Mouse (Mus musculus): ENCODE data around the gene Caln1. TPM values are rescaled to one million over a fixed set of nuclear protein-coding genes. Genes with fewer than 3 reads are reported as not detected.

Caln1 gene
- total and polyA plus RNA-seq, 3 experiments = not detected

- Histone ChIP-seq H3K79me2 (ENCODE audit: control insufficient read depth, insufficient read depth, low read length, poor library complexity) (no peaks in the 10 kb centered on the region), H3K4me3 (ENCODE audit: control insufficient read depth in 1 of 2, insufficient read depth in 1 of 2, low read depth in 2 of 2, low read length in 2 of 2) (no peak overlapping the region), H3K27ac (ENCODE audit: control insufficient read depth, low read depth, low read length) (no peak overlapping the region), H3K9ac (ENCODE audit: control insufficient read depth, low read depth, low read length, poor library complexity, severe bottlenecking) (no peak overlapping the region), H3K9me3 (replicated peaks; ENCODE audit: insufficient read depth, low read length) (no peaks in the 10 kb centered on the region), H3K4me1 (ENCODE audit: control insufficient read depth in 1 of 2, insufficient read depth in 2 of 2, low read length in 2 of 2) (no peaks in the 10 kb centered on the region), H3K36me3 (ENCODE audit: control insufficient read depth in 1 of 2, insufficient read depth in 2 of 2, low read length in 2 of 2) (no peaks in the 10 kb centered on the region), H3K27me3 (ENCODE audit: control insufficient read depth in 1 of 2, insufficient read depth in 2 of 2, low read length in 2 of 2) (no peaks in the 10 kb centered on the region)
- TF ChIP-seq RAD21 (IDR thresholded peaks at IDR 0.05; ENCODE audit: low read depth, low read length) (no peak), UBTF (IDR thresholded peaks at IDR 0.05; ENCODE audit: borderline replicate concordance, insufficient read depth, low read depth, low read length) (no peak), CTCF (IDR thresholded peaks at IDR 0.05 in 2 of 3, conservative IDR thresholded peaks at IDR 0.05 in 1 of 3; ENCODE audit: control insufficient read depth in 1 of 3, insufficient read depth in 1 of 3, low read depth in 2 of 3, low read length in 3 of 3, poor library complexity in 1 of 3, severe bottlenecking in 1 of 3) (peak in 1 of 3 experiments; percentile 22; a peak in 2 of 6 replicates), SMC3 (IDR thresholded peaks at IDR 0.05; ENCODE audit: low read depth, low read length) (no peak)
- DNase-seq (ENCODE audit: low read depth, low spot score) = no peak
Measured at GRCm38 (mm10) chr5:130811966-130812365, 442.7 kb downstream of the Caln1 start.

- H3K27me3 ChIP-seq (ENCODE audit: control insufficient read depth in 1 of 2, insufficient read depth in 2 of 2, low read length in 2 of 2) = no peaks in the 10 kb centered on the region
- no peaks in the 10 kb centered on the region for H3K36me3 ChIP-seq (ENCODE audit: control insufficient read depth in 1 of 2, insufficient read depth in 2 of 2, low read length in 2 of 2)
- H3K4me3 ChIP-seq (ENCODE audit: control insufficient read depth in 1 of 2, insufficient read depth in 1 of 2, low read depth in 2 of 2, low read length in 2 of 2) = no peak overlapping the region
- no peak for TF ChIP-seq RAD21 (IDR thresholded peaks at IDR 0.05; ENCODE audit: low read depth, low read length)
- TF ChIP-seq MAX (IDR thresholded peaks at IDR 0.05; ENCODE audit: low read length) = no peak
- TF ChIP-seq E2F4 (IDR thresholded peaks at IDR 0.05; ENCODE audit: borderline replicate concordance, low read depth, low read length) = no peak
- TF ChIP-seq POLR2A (IDR thresholded peaks at IDR 0.05; ENCODE audit: control insufficient read depth in 1 of 2, insufficient read depth in 1 of 2, low read depth in 1 of 2, low read length in 2 of 2, poor library complexity in 1 of 2) = no peak
- no peak for TF ChIP-seq ELF1 (IDR thresholded peaks at IDR 0.05; ENCODE audit: low read depth, low read length)
- TF ChIP-seq MAFK (IDR thresholded peaks at IDR 0.05; ENCODE audit: borderline replicate concordance, low read depth, low read length) = no peak
- TF ChIP-seq POLR2AphosphoS5 (IDR thresholded peaks at IDR 0.05; ENCODE audit: borderline replicate concordance, low read depth, low read length) = no peak
- TF ChIP-seq KAT2A (conservative IDR thresholded peaks at IDR 0.05; ENCODE audit: low read depth, low read length) = no peak
- no peak for TF ChIP-seq MEF2A (IDR thresholded peaks at IDR 0.05; ENCODE audit: extremely low read depth, insufficient replicate concordance, low read depth, low read length, poor library complexity, severe bottlenecking)
- no peak for TF ChIP-seq POLR2AphosphoS2 (IDR thresholded peaks at IDR 0.05; ENCODE audit: low read length)
- no peak for TF ChIP-seq CTCF (IDR thresholded peaks at IDR 0.05 in 2 of 3, conservative IDR thresholded peaks at IDR 0.05 in 1 of 3; ENCODE audit: control insufficient read depth in 1 of 3, insufficient read depth in 1 of 3, low read depth in 2 of 3, low read length in 3 of 3, poor library complexity in 1 of 3, severe bottlenecking in 1 of 3)
- no peak for TF ChIP-seq JUND (IDR thresholded peaks at IDR 0.05; ENCODE audit: low read depth, low read length)
- no peak for TF ChIP-seq MXI1 (IDR thresholded peaks at IDR 0.05; ENCODE audit: low read depth, low read length)
- no peak for TF ChIP-seq GABPA (IDR thresholded peaks at IDR 0.05; ENCODE audit: low read depth, low read length)
- no peak for TF ChIP-seq BHLHE40 (IDR thresholded peaks at IDR 0.05; ENCODE audit: borderline replicate concordance, low read depth, low read length)
- TF ChIP-seq USF1 (IDR thresholded peaks at IDR 0.05; ENCODE audit: low read depth, low read length) = no peak
- no peak for TF ChIP-seq ZKSCAN1 (IDR thresholded peaks at IDR 0.05; ENCODE audit: low read depth, low read length)
- no peak for DNase-seq (ENCODE audit: low read depth, low spot score)
- no peaks in the 10 kb centered on the region for H3K4me1 ChIP-seq (ENCODE audit: control insufficient read depth in 1 of 2, insufficient read depth in 2 of 2, low read length in 2 of 2)
- H3K79me2 ChIP-seq (ENCODE audit: control insufficient read depth, insufficient read depth, low read length, poor library complexity) = no peaks in the 10 kb centered on the region
- H3K9me3 ChIP-seq (replicated peaks; ENCODE audit: insufficient read depth, low read length) = no peaks in the 10 kb centered on the region
- H3K9ac ChIP-seq (ENCODE audit: control insufficient read depth, low read depth, low read length, poor library complexity, severe bottlenecking) = no peak overlapping the region
- H3K27ac ChIP-seq (ENCODE audit: control insufficient read depth, low read depth, low read length) = no peak overlapping the region
Measured at GRCm38 (mm10) chr5:130812556-130812955, 443.3 kb downstream of the Caln1 start.
